Mouse (Mus musculus): ENCODE measurements around the gene Rapgef4. TPM values are rescaled to one million over a fixed set of nuclear protein-coding genes. Genes with fewer than 3 reads are reported as not detected.
A peak's percentile ranks its signal among the peaks of the same experiment; 100 is the strongest.

The Rapgef4 gene
- polyA plus RNA-seq, 1 experiment from 2014 or later = 4.2 TPM

DNA sequence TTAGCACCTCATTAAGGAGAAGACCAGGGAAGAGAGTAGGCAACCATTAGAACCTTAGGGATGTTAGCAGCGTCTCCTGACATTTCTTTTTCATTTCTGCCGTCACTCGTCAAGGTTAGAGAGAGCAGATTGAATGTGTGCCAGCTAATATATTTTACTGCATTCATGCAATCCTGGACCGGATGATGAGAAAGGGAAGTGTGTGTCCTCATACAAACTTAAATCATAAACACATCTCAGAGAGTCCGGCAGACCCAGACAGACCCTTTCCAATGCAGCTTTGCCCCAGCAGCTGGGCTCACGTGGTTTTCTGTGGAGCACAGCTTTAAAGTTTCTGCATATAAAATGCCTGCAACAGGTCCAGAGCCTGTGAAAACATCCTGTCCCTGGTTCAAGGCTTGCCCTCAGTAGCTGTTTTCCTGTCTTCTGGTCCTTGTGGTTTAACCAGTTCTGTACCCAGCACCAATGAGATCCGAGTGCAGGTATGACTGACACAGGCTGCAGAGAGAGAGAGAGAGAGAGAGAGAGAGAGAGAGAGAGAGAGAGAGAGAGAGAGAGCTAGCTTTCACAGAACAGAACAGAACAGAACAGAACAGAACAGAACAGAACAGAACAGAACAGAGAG, 163.6 kb downstream of the Rapgef4 start:
- Histone ChIP-seq H3K4me2 (no peak overlapping the region), H3K4me1 (peaks cover 26% of the 10 kb centered on the region), H3K9ac (no peak overlapping the region), H3K36me3 (no peaks in the 10 kb centered on the region), H3K27me3 (replicated peaks) (no peaks in the 10 kb centered on the region), H3K9me3 (no peaks in the 10 kb centered on the region), H3K27ac (replicated peaks) (no peak overlapping the region), H3K4me3 (no peak overlapping the region)
- WGBS = 63% methylated on average over 7 of the region's 7 CpGs
- no peak for ATAC-seq (ENCODE audit: extremely low read depth, insufficient number of reproducible peaks, low FRiP score, low TSS enrichment)

DNA sequence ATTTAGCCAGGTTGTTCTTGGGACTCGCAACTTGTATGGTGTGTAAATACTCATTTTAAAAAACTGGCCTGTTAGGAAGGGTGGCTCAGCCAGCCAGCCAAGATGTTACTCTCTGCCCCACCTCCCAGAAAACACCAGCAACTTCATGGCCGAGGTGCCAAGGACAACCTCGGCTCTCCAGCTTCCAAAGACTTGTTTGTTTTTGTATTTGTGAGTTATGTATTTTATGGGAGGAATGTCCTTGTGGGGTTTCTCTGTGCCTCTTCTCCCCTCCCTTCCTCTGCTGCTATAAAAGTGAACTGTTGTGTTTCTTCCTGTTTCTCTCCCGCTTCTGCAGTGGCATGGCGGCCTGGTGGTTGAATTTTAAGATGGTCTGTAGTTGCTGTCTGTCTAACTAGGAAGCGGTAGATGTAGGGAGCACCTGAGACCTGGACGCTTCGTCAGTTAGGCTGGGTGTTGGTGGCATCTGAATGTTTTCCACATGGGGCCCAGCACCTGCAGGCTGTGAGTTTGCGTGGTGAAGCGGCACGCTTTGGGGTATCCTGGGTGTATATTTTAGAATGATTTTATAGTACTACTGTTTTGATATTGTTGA, 164.3 kb downstream of the Rapgef4 start:
- no peak overlapping the region for H3K4me2 ChIP-seq
- H3K27me3 ChIP-seq (replicated peaks) = no peaks in the 10 kb centered on the region
- peaks cover 26% of the 10 kb centered on the region for H3K4me1 ChIP-seq
- H3K9ac ChIP-seq = peak overlapping the region; percentile 24
- ATAC-seq (ENCODE audit: extremely low read depth, insufficient number of reproducible peaks, low FRiP score, low TSS enrichment) = no peak
- 77% methylated on average over 11 of the region's 11 CpGs for WGBS
- no peak overlapping the region for H3K27ac ChIP-seq (replicated peaks)
- H3K4me3 ChIP-seq = no peak overlapping the region
- H3K9me3 ChIP-seq = no peaks in the 10 kb centered on the region
- H3K36me3 ChIP-seq = no peaks in the 10 kb centered on the region

DNA sequence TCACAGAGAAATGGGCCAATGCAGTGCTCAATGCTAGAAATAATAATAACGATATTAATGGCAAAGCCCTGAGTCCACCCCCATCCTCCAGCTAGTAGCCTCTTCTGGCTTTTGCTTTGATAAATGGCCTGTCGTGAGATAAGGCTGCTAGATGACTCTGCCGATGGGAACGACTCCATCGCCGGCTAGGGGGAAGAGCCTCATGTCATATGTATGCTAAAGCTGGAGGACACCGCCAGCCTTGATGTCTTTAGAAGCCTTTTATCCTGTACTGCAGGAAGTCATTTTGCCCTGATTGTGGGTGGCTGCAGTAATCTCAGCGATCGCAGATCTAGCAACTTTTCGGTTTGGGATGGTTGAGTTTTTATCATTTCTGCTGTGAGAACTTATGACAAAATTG, 165.0 kb downstream of the Rapgef4 start:
- 39% methylated on average over 10 of the region's 10 CpGs for WGBS
- Histone ChIP-seq H3K4me2 (no peak overlapping the region), H3K36me3 (no peaks in the 10 kb centered on the region), H3K9ac (no peak overlapping the region), H3K4me3 (no peak overlapping the region), H3K27me3 (replicated peaks) (no peaks in the 10 kb centered on the region), H3K27ac (replicated peaks) (no peak overlapping the region), H3K9me3 (no peaks in the 10 kb centered on the region), H3K4me1 (peaks cover 26% of the 10 kb centered on the region)
- ATAC-seq (ENCODE audit: extremely low read depth, insufficient number of reproducible peaks, low FRiP score, low TSS enrichment) = no peak

GRCm38 (mm10) chr2:72147246-72147645, 166.2 kb downstream of the Rapgef4 start:
- WGBS = 87% methylated on average over 7 of the region's 7 CpGs
- no peaks in the 10 kb centered on the region for H3K27me3 ChIP-seq (replicated peaks)
- H3K4me2 ChIP-seq = no peak overlapping the region
- no peak for ATAC-seq (ENCODE audit: extremely low read depth, insufficient number of reproducible peaks, low FRiP score, low TSS enrichment)
- H3K36me3 ChIP-seq = no peaks in the 10 kb centered on the region
- peaks cover 35% of the 10 kb centered on the region for H3K4me1 ChIP-seq
- no peaks in the 10 kb centered on the region for H3K9me3 ChIP-seq
- no peak overlapping the region for H3K4me3 ChIP-seq
- H3K9ac ChIP-seq = no peak overlapping the region
- H3K27ac ChIP-seq (replicated peaks) = no peak overlapping the region

DNA sequence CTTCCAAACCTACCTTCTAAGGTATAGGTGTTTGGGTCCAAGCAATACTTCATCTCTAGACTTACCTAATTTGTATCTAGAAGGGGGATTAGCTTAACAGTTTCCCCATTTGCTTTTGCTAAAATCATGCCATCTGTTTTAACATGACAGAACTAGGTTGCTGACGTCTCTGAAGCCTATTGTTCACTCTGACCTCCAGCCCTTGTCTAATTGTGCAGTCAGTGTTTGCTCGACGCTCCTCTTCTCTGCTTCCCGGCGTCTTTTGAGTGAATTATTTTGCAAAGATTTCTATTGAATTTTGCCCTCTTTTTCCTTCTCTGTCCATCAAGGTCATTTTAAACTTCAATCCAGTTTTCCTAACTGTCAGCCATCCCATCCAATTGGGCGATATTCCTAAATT, 166.7 kb downstream of the Rapgef4 start:
- H3K4me1 ChIP-seq = peaks cover 39% of the 10 kb centered on the region
- H3K4me2 ChIP-seq = no peak overlapping the region
- no peak overlapping the region for H3K4me3 ChIP-seq
- WGBS = 71% methylated on average over 6 of the region's 6 CpGs
- H3K36me3 ChIP-seq = no peaks in the 10 kb centered on the region
- no peak for ATAC-seq (ENCODE audit: extremely low read depth, insufficient number of reproducible peaks, low FRiP score, low TSS enrichment)
- H3K9ac ChIP-seq = no peak overlapping the region
- H3K27me3 ChIP-seq (replicated peaks) = no peaks in the 10 kb centered on the region
- H3K27ac ChIP-seq (replicated peaks) = no peak overlapping the region
- H3K9me3 ChIP-seq = no peaks in the 10 kb centered on the region

DNA sequence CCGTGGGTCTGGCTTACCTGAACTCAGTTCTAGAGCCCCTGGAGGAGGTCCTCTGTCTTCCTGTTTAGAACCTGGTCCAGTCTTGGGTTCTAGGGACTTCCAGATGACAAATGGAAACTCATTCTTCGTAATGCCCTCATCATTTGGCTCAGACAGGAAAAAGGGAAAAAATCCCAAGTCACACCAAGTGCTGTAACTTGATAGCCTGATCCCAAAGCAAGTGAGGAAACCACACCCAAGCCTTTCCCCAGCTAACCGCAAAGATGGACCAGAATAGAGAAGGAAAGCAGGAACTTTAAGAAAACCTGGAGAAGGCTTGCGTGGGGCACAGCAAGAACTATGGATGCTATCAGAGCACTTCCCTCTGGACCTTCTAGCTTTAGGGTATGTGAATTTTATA, 167.6 kb downstream of the Rapgef4 start:
- Histone ChIP-seq H3K36me3 (no peaks in the 10 kb centered on the region), H3K9ac (no peak overlapping the region), H3K4me3 (no peak overlapping the region), H3K9me3 (no peaks in the 10 kb centered on the region), H3K27ac (replicated peaks) (0 out of 2 replicates have a peak overlapping the region, but pooled peaks have one; percentile 29), H3K4me2 (no peak overlapping the region), H3K4me1 (peaks cover 43% of the 10 kb centered on the region), H3K27me3 (replicated peaks) (no peaks in the 10 kb centered on the region)
- ATAC-seq (ENCODE audit: extremely low read depth, insufficient number of reproducible peaks, low FRiP score, low TSS enrichment) = no peak
- WGBS = 30% methylated on average over 4 of the region's 4 CpGs

GRCm38 (mm10) chr2:72149059-72149458, 168.0 kb downstream of the Rapgef4 start:
- ATAC-seq (ENCODE audit: extremely low read depth, insufficient number of reproducible peaks, low FRiP score, low TSS enrichment) = no peak
- Histone ChIP-seq H3K36me3 (no peaks in the 10 kb centered on the region), H3K27ac (replicated peaks) (0 out of 2 replicates have a peak overlapping the region, but pooled peaks have one; percentile 29), H3K9ac (no peak overlapping the region), H3K4me2 (no peak overlapping the region), H3K4me3 (no peak overlapping the region), H3K27me3 (replicated peaks) (no peaks in the 10 kb centered on the region), H3K4me1 (peaks cover 45% of the 10 kb centered on the region), H3K9me3 (no peaks in the 10 kb centered on the region)
- 26% methylated on average over 4 of the region's 4 CpGs for WGBS

- no peak overlapping the region for H3K4me2 ChIP-seq
- H3K36me3 ChIP-seq = no peaks in the 10 kb centered on the region
- H3K27ac ChIP-seq (replicated peaks) = peak overlapping the region; percentile 58; the same call in 1 of the 2 replicates
- no peak overlapping the region for H3K9ac ChIP-seq
- H3K27me3 ChIP-seq (replicated peaks) = no peaks in the 10 kb centered on the region
- no peak overlapping the region for H3K4me3 ChIP-seq
- ATAC-seq (ENCODE audit: extremely low read depth, insufficient number of reproducible peaks, low FRiP score, low TSS enrichment) = peak; percentile 68; the same call in 1 of the 2 replicates
- H3K9me3 ChIP-seq = no peaks in the 10 kb centered on the region
- H3K4me1 ChIP-seq = peaks cover 38% of the 10 kb centered on the region
- 50% methylated on average over 9 of the region's 9 CpGs for WGBS
Measured at GRCm38 (mm10) chr2:72151792-72152554, 170.9 kb downstream of the Rapgef4 start.

DNA sequence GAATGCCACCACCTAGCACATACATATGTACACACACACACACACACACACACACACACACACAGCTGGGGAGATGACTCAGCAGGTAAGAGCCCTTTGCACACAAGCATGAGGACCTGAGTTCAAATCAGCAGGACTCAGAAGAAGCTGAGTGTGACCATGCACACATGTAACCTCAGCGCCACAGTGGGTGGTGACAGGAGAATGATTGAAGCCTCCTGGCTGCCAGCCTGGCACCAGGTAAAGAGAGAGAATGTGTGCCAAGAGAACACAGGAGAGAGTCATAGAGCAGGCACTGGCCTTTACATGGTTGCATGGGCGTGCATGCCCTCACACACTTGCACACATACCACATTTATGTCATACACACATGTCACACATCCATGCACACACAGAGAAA, 171.7 kb downstream of the Rapgef4 start:
- H3K36me3 ChIP-seq = no peaks in the 10 kb centered on the region
- no peak overlapping the region for H3K4me2 ChIP-seq
- no peaks in the 10 kb centered on the region for H3K27me3 ChIP-seq (replicated peaks)
- peaks cover 42% of the 10 kb centered on the region for H3K4me1 ChIP-seq
- H3K9ac ChIP-seq = no peak overlapping the region
- H3K4me3 ChIP-seq = no peak overlapping the region
- no peak for ATAC-seq (ENCODE audit: extremely low read depth, insufficient number of reproducible peaks, low FRiP score, low TSS enrichment)
- H3K9me3 ChIP-seq = no peaks in the 10 kb centered on the region
- WGBS = 86% methylated on average over 2 of the region's 2 CpGs
- H3K27ac ChIP-seq (replicated peaks) = peak overlapping the region; percentile 52

GRCm38 (mm10) chr2:72153851-72154250, 172.8 kb downstream of the Rapgef4 start:
- 67% methylated on average over 1 of the region's 1 CpGs for WGBS
- ATAC-seq (ENCODE audit: extremely low read depth, insufficient number of reproducible peaks, low FRiP score, low TSS enrichment) = no peak
- H3K9me3 ChIP-seq = no peaks in the 10 kb centered on the region

DNA sequence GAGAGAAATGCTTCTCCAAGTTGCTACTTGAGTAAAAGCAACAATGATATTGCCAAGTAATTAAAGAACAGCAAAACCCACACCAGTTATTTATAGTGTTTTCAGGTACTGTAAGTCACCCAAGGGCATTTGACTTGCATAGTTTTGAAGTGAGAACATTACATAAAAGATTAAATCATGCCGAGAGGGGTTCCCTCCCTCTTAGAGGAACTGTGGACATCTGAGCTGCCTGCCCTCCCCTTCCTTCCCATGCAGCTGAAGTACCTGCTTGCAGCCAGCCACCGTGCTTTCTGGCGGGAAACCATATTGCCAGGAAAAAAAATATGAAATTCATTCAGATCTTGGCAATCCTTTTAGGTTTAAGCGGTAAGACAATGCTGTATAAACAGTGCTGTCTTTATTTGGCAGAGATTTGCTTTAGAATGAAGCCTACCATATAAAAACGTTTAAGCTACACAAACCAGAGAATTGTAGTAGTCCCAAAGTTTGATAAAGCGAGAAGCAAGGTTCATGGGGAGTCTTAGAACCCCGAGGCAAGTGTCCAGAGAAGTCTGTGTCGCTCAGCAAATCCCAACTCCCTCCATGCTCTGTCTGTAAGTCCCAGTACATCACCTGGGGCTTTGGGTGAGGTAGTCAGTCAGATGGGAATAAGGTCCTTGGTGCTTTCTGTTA, 174.2 kb downstream of the Rapgef4 start:
- Histone ChIP-seq H3K9ac (peak overlapping the region; percentile 21; the same call in 1 of the 2 replicates), H3K9me3 (no peaks in the 10 kb centered on the region), H3K27me3 (replicated peaks) (no peaks in the 10 kb centered on the region), H3K4me3 (no peak overlapping the region), H3K27ac (replicated peaks) (peak overlapping the region; percentile 48), H3K4me2 (no peak overlapping the region), H3K4me1 (peaks cover 42% of the 10 kb centered on the region), H3K36me3 (no peaks in the 10 kb centered on the region)
- no peak for ATAC-seq (ENCODE audit: extremely low read depth, insufficient number of reproducible peaks, low FRiP score, low TSS enrichment)
- 44% methylated on average over 8 of the region's 8 CpGs for WGBS

More at GRCm38 (mm10) chr2:72153851-72154250, 172.8 kb downstream of the Rapgef4 start:
- Histone ChIP-seq H3K27me3 (replicated peaks) (no peaks in the 10 kb centered on the region), H3K4me3 (no peak overlapping the region), H3K36me3 (no peaks in the 10 kb centered on the region), H3K9ac (no peak overlapping the region), H3K4me2 (no peak overlapping the region), H3K27ac (replicated peaks) (no peak overlapping the region), H3K4me1 (peaks cover 43% of the 10 kb centered on the region)
